Mouse (Mus musculus): Measurements from ENCODE around the gene Arhgap42. TPM values are rescaled to one million over a fixed set of nuclear protein-coding genes. Genes with fewer than 3 reads are reported as not detected.

Arhgap42 gene
- polyA plus RNA-seq, 1 experiment from 2014 or later, result 29.3 TPM

DNA sequence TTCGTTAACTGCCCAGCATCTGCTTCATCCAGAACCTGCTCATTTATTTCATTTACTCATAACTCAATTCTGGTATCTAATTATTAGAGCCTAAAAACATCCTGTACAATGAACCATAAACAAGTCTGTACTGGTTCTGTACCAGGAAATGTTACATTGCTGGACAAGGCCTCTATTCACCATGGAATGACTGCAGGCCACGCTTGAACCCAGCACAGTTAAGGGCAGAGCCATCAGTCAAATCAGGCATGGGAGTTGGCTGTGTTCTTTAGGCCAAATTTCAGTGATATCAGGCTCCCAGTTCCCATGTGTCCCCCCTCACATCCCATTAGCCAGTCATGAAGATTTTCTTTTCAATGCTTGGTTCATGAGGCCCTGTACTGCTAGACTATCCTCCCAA is 20.6 kb downstream of the Arhgap42 start:
- ATAC-seq (ENCODE audit: low FRiP score), result no peak
- Histone ChIP-seq H3K27me3 (ENCODE audit: control insufficient read depth, insufficient read depth, low read length) (no peaks in the 10 kb centered on the region), H3K4me1 (replicated peaks; ENCODE audit: control insufficient read depth, insufficient read depth, low read length) (no peaks in the 10 kb centered on the region), H3K4me3 (ENCODE audit: low read depth, low read length) (no peak overlapping the region), H3K4me2 (replicated peaks; ENCODE audit: low read depth, low read length) (no peak overlapping the region), H3K36me3 (ENCODE audit: control insufficient read depth, insufficient read depth, low read length) (no peaks in the 10 kb centered on the region), H3K9me3 (ENCODE audit: control insufficient read depth, low read length) (no peaks in the 10 kb centered on the region), H3K27ac (ENCODE audit: low read depth, low read length) (no peak overlapping the region), H3K9ac (ENCODE audit: low read depth, low read length) (no peak overlapping the region)
- no peak for DNase-seq (ENCODE audit: low spot score)
- WGBS, result 85% methylated on average over 2 of the region's 2 CpGs

DNA sequence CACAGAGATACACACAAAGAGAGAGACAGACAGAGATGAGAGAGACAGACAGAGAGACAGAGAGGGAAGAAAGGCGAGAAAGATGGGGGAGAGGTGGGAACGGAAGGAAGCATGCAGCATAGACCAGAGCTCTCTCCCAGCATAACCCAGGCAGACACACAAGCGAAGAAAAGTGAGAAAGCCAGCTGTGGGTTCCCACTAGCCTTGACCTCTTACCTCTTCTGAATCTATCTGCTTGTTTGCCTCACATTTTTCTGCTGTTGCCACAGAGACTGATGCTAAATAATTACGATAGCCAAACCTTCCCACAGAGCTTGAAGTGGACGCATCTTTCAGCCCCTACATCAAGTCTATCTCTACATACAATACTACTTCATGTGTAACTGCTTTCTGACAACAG is 24.1 kb downstream of the Arhgap42 start:
- 58% methylated on average over 5 of the region's 5 CpGs for WGBS
- no peaks in the 10 kb centered on the region for H3K9me3 ChIP-seq (ENCODE audit: control insufficient read depth, low read length)
- no peaks in the 10 kb centered on the region for H3K36me3 ChIP-seq (ENCODE audit: control insufficient read depth, insufficient read depth, low read length)
- 0 out of 2 replicates have a peak, but pooled peaks have one; percentile 43 for ATAC-seq (ENCODE audit: low FRiP score)
- no peak overlapping the region for H3K4me3 ChIP-seq (ENCODE audit: low read depth, low read length)
- H3K9ac ChIP-seq (ENCODE audit: low read depth, low read length), result no peak overlapping the region
- no peak overlapping the region for H3K27ac ChIP-seq (ENCODE audit: low read depth, low read length)
- peak; percentile 27 for DNase-seq (ENCODE audit: low spot score)
- H3K4me1 ChIP-seq (replicated peaks; ENCODE audit: control insufficient read depth, insufficient read depth, low read length), result no peaks in the 10 kb centered on the region
- H3K27me3 ChIP-seq (ENCODE audit: control insufficient read depth, insufficient read depth, low read length), result no peaks in the 10 kb centered on the region
- no peak overlapping the region for H3K4me2 ChIP-seq (replicated peaks; ENCODE audit: low read depth, low read length)

DNA sequence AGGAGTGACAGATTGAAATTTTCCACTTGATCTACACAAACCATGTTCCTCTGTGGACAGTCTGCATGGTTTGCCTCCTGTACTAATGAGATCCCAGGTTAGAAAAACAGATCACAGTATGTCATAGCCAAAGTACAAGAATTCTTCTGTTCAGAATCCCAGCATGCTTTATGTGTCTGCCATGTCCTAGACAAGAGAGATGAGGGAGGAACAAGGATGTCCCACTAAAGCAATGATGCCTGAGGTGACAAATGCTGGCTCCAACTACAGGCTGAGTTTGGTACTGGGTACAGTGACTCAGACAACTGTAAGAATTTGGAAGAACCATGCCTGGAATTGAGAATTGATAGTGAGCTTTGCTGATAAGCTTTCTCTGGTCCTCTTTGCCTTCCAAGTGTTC is 24.6 kb downstream of the Arhgap42 start:
- H3K9me3 ChIP-seq (ENCODE audit: control insufficient read depth, low read length), result no peaks in the 10 kb centered on the region
- no peaks in the 10 kb centered on the region for H3K4me1 ChIP-seq (replicated peaks; ENCODE audit: control insufficient read depth, insufficient read depth, low read length)
- H3K4me3 ChIP-seq (ENCODE audit: low read depth, low read length), result no peak overlapping the region
- no peak overlapping the region for H3K9ac ChIP-seq (ENCODE audit: low read depth, low read length)
- no peaks in the 10 kb centered on the region for H3K36me3 ChIP-seq (ENCODE audit: control insufficient read depth, insufficient read depth, low read length)
- ATAC-seq (ENCODE audit: low FRiP score) (no peak), DNase-seq (ENCODE audit: low spot score) (no peak)
- H3K4me2 ChIP-seq (replicated peaks; ENCODE audit: low read depth, low read length), result no peak overlapping the region
- no peak overlapping the region for H3K27ac ChIP-seq (ENCODE audit: low read depth, low read length)
- no peaks in the 10 kb centered on the region for H3K27me3 ChIP-seq (ENCODE audit: control insufficient read depth, insufficient read depth, low read length)

DNA sequence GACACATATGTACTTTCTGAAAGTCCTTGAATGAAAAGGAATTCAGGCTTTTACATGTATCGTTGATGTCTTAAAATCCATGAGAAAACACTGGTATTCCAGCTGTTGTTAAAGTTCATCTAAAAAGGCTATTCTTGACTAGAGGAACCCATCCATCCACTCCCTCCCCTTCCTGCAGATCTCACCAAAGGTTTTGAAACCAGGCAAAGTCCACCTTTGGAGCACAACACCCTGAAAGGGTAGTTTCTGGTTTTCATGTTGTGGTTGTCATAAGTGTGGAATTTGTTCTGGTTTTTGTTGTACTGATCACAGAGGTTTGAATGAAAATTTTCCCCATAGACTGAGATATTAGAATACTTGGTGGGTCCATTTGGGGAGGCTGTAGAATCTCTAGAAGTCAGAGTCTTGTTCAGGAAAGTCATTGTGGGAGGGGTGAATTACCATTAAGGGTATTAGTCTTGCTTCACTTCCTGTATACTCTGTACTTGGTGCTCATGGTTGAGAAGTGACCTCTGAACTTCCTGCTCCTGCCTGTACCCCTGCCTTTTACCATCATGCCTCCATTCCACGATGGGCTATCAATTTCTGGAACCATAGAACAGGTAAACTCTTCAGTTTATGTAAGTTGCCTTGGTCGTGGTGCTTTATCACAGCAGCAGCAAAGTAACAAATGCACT is 27.4 kb downstream of the Arhgap42 start:
- 87% methylated on average over 3 of the region's 3 CpGs for WGBS
- Histone ChIP-seq H3K27ac (ENCODE audit: low read depth, low read length) (no peak overlapping the region), H3K4me3 (ENCODE audit: low read depth, low read length) (no peak overlapping the region), H3K9me3 (ENCODE audit: control insufficient read depth, low read length) (no peaks in the 10 kb centered on the region), H3K4me1 (replicated peaks; ENCODE audit: control insufficient read depth, insufficient read depth, low read length) (no peaks in the 10 kb centered on the region), H3K27me3 (ENCODE audit: control insufficient read depth, insufficient read depth, low read length) (no peaks in the 10 kb centered on the region), H3K4me2 (replicated peaks; ENCODE audit: low read depth, low read length) (no peak overlapping the region), H3K9ac (ENCODE audit: low read depth, low read length) (no peak overlapping the region), H3K36me3 (ENCODE audit: control insufficient read depth, insufficient read depth, low read length) (no peaks in the 10 kb centered on the region)
- no peak for DNase-seq (ENCODE audit: low spot score)
- ATAC-seq (ENCODE audit: low FRiP score), result no peak

DNA sequence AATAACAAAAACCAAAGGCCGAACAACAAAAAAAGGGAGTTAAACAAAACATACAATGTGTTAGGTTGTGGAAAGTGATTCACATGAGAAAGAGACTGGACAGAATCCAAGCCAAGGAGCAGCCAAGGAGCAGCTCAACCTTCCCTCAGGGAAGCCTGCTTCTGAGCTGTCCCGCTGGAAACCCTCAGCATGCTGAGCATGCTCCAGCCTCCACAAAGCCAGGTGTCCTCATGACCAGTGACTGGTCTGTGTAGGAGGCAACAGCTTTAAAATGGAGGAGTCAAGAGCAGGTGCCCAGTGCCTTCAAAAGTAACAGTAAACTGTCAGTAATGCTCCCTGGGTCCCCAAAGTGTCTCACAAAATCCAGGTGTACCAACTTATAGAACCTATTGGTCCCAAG is 28.4 kb downstream of the Arhgap42 start:
- H3K4me2 ChIP-seq (replicated peaks; ENCODE audit: low read depth, low read length), result no peak overlapping the region
- no peak overlapping the region for H3K9ac ChIP-seq (ENCODE audit: low read depth, low read length)
- H3K27ac ChIP-seq (ENCODE audit: low read depth, low read length), result no peak overlapping the region
- H3K4me3 ChIP-seq (ENCODE audit: low read depth, low read length), result no peak overlapping the region
- H3K36me3 ChIP-seq (ENCODE audit: control insufficient read depth, insufficient read depth, low read length), result no peaks in the 10 kb centered on the region
- no peak for DNase-seq (ENCODE audit: low spot score)
- H3K4me1 ChIP-seq (replicated peaks; ENCODE audit: control insufficient read depth, insufficient read depth, low read length), result no peaks in the 10 kb centered on the region
- no peaks in the 10 kb centered on the region for H3K27me3 ChIP-seq (ENCODE audit: control insufficient read depth, insufficient read depth, low read length)
- WGBS, result 88% methylated on average over 2 of the region's 2 CpGs
- ATAC-seq (ENCODE audit: low FRiP score), result no peak
- no peaks in the 10 kb centered on the region for H3K9me3 ChIP-seq (ENCODE audit: control insufficient read depth, low read length)

DNA sequence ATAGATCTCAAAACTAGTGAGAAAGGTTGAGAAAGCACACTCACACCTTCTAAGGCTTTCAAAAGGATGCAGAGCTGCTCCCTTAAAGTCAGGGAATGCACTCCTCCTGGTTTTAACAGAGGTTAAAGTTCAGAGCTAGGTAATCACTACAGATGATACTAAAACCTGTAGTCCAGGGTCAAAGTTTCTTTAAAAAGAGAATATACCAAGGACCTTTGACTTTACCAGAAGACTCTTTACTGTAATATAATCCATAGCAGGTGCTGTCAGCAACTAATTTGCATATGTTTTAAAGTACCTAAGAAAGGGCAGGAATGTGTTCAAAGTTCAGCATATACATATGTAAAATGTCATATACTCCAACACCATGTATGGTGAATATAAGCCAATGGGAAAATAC is 30.7 kb downstream of the Arhgap42 start:
- Histone ChIP-seq H3K9me3 (ENCODE audit: control insufficient read depth, low read length) (no peaks in the 10 kb centered on the region), H3K27me3 (ENCODE audit: control insufficient read depth, insufficient read depth, low read length) (no peaks in the 10 kb centered on the region), H3K4me1 (replicated peaks; ENCODE audit: control insufficient read depth, insufficient read depth, low read length) (no peaks in the 10 kb centered on the region), H3K36me3 (ENCODE audit: control insufficient read depth, insufficient read depth, low read length) (no peaks in the 10 kb centered on the region), H3K4me2 (replicated peaks; ENCODE audit: low read depth, low read length) (no peak overlapping the region), H3K27ac (ENCODE audit: low read depth, low read length) (no peak overlapping the region), H3K4me3 (ENCODE audit: low read depth, low read length) (no peak overlapping the region), H3K9ac (ENCODE audit: low read depth, low read length) (no peak overlapping the region)
- DNase-seq (ENCODE audit: low spot score) (no peak), ATAC-seq (ENCODE audit: low FRiP score) (no peak)

DNA sequence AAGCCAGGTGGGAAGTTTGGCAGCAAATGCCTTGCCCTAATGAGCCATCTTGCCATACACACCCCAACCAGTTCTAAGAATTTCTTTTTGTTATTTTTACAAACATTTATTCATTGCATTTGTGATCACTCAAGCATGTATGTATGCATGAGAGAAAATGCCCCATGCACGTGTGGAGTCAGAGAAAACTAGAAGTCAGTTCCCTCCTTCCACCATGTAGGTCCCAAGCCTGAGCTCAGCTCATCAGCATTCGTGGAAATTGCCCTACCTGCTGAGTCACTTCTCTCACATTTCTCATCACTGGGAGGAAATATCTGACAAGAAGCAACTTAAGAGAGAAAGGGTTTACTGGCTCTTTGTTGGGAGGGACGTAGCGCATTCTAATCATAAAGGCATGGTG is 31.6 kb downstream of the Arhgap42 start:
- Histone ChIP-seq H3K4me2 (replicated peaks; ENCODE audit: low read depth, low read length) (no peak overlapping the region), H3K4me3 (ENCODE audit: low read depth, low read length) (no peak overlapping the region), H3K4me1 (replicated peaks; ENCODE audit: control insufficient read depth, insufficient read depth, low read length) (no peaks in the 10 kb centered on the region), H3K27ac (ENCODE audit: low read depth, low read length) (no peak overlapping the region), H3K9me3 (ENCODE audit: control insufficient read depth, low read length) (no peaks in the 10 kb centered on the region), H3K9ac (ENCODE audit: low read depth, low read length) (no peak overlapping the region), H3K27me3 (ENCODE audit: control insufficient read depth, insufficient read depth, low read length) (no peaks in the 10 kb centered on the region), H3K36me3 (ENCODE audit: control insufficient read depth, insufficient read depth, low read length) (no peaks in the 10 kb centered on the region)
- WGBS, result 71% methylated on average over 4 of the region's 4 CpGs
- no peak for ATAC-seq (ENCODE audit: low FRiP score)
- no peak for DNase-seq (ENCODE audit: low spot score)

DNA sequence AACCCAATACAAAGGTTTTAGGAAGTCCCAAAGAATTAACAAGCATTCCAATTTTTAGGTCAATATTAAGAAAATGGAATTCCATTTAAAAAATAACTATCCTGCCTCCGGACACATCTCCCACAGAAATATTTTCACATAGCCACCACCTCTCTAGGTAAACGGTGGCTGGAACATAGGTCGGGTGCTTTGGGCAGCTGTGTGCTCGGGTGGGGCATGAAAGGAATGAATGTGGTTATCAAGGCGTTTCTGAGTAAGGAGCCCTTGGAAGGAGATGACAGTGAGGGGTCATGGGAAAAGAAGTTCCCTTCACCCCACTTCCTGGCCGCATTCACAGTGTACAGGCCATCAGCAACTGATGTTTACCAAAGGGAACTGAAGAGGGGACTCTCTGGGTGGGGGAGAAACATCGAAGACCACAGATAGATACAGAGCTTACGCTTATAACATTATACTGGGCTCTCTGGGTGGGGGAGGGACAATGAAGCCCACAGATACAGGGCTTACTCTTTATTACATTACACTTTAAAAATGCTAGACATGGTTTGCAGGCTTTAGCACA is 38.0 kb downstream of the Arhgap42 start:
- Histone ChIP-seq H3K9me3 (ENCODE audit: control insufficient read depth, low read length) (no peaks in the 10 kb centered on the region), H3K4me1 (replicated peaks; ENCODE audit: control insufficient read depth, insufficient read depth, low read length) (peaks cover 5% of the 10 kb centered on the region; the same call in 1 of the 2 replicates), H3K9ac (ENCODE audit: low read depth, low read length) (no peak overlapping the region), H3K4me2 (replicated peaks; ENCODE audit: low read depth, low read length) (no peak overlapping the region), H3K27ac (ENCODE audit: low read depth, low read length) (no peak overlapping the region), H3K4me3 (ENCODE audit: low read depth, low read length) (no peak overlapping the region), H3K36me3 (ENCODE audit: control insufficient read depth, insufficient read depth, low read length) (no peaks in the 10 kb centered on the region), H3K27me3 (ENCODE audit: control insufficient read depth, insufficient read depth, low read length) (no peaks in the 10 kb centered on the region)
- ATAC-seq (ENCODE audit: low FRiP score) (no peak), DNase-seq (ENCODE audit: low spot score) (no peak)
- 64% methylated on average over 8 of the region's 8 CpGs for WGBS

DNA sequence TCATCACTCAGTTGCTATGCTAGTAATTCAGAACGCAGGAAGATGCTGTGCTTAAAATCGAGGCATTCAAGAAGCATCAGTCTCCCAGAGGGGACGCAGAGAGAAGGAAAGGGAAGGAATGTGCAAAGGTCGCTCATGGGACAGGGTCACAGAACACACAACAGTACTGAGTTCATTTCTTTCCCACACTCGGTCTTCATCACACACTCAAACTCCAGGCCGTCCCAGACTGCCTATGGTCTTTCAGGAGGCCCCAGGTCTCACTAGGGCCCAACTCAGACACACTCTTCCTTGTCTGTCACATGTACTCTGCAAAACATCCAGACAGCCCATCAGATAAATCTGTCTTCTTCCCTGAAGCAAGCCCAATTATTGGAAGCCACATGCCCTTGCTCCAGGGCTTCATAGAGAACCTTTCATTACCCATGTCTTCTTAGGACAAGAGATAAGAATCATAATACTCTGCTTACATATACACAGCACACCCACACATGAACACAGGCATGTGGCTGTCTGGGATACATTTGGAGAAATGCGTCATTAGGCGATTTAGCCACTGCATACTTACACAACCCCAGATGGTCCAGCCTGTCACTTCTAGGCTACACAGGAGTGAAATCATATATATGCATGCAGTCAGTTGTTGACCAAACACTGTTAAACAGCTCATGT is 39.6 kb downstream of the Arhgap42 start:
- WGBS, result 37% methylated on average over 8 of the region's 8 CpGs
- no peaks in the 10 kb centered on the region for H3K9me3 ChIP-seq (ENCODE audit: control insufficient read depth, low read length)
- no peak overlapping the region for H3K4me2 ChIP-seq (replicated peaks; ENCODE audit: low read depth, low read length)
- H3K4me3 ChIP-seq (ENCODE audit: low read depth, low read length), result no peak overlapping the region
- DNase-seq (ENCODE audit: low spot score) (no peak), ATAC-seq (ENCODE audit: low FRiP score) (peak; percentile 53; the same call in 1 of the 2 replicates)
- H3K27ac ChIP-seq (ENCODE audit: low read depth, low read length), result no peak overlapping the region
- peaks cover 5% of the 10 kb centered on the region; the same call in 1 of the 2 replicates for H3K4me1 ChIP-seq (replicated peaks; ENCODE audit: control insufficient read depth, insufficient read depth, low read length)
- no peaks in the 10 kb centered on the region for H3K36me3 ChIP-seq (ENCODE audit: control insufficient read depth, insufficient read depth, low read length)
- no peak overlapping the region for H3K9ac ChIP-seq (ENCODE audit: low read depth, low read length)
- H3K27me3 ChIP-seq (ENCODE audit: control insufficient read depth, insufficient read depth, low read length), result no peaks in the 10 kb centered on the region

Measured in hindbrain, embryonic 11.5 days (tissue).